Mouse (Mus musculus) lung, embryonic 14.5 days (tissue): Measurements from ENCODE around the gene Lrrc74a. TPM values are rescaled to one million over a fixed set of nuclear protein-coding genes. Genes with fewer than 3 reads are reported as not detected.
A peak's percentile ranks its signal among the peaks of the same experiment; 100 is the strongest.

Experiments used
- ATAC-seq: fragments of 200-750 bp; cut with Nextera tagmentation; 2 replicates; pipeline ENCODE4 v1.8.0; 2017; ENCODE audit warnings: mild to moderate bottlenecking, moderate TSS enrichment, moderate library complexity; ENCODE audit not compliant: insufficient read depth
- DNase-seq: peaks from one replicate; pipeline ENCODE4 v3.0.0-alpha.2; 2015
- H3K27ac ChIP-seq: fragments of 300-500 bp; sonication (generic); 2 replicates; pipeline ENCODE4 v1.5.1; 2014; ENCODE audit warnings: low read depth, mild to moderate bottlenecking, moderate library complexity
- H3K27me3 ChIP-seq: fragments of 300-500 bp; sonication (generic); 2 replicates; pipeline ENCODE4 v1.6.1; 2014; ENCODE audit warnings: low read length, control low read depth; ENCODE audit not compliant: insufficient read depth
- H3K36me3 ChIP-seq: fragments of 300-500 bp; sonication (generic); 2 replicates; pipeline ENCODE4 v1.6.1; 2014; ENCODE audit warnings: control low read depth; ENCODE audit not compliant: insufficient read depth
- H3K4me1 ChIP-seq: fragments of 300-500 bp; sonication (generic); 2 replicates; pipeline ENCODE4 v1.6.1; 2014; ENCODE audit warnings: antibody characterized with exemption, control low read depth; ENCODE audit not compliant: insufficient read depth
- H3K4me2 ChIP-seq: fragments of 300-500 bp; sonication (generic); 2 replicates; pipeline ENCODE4 v1.6.1; 2014; ENCODE audit warnings: mild to moderate bottlenecking
- H3K4me3 ChIP-seq: fragments of 300-500 bp; sonication (generic); 2 replicates; pipeline ENCODE4 v1.5.1; 2014; ENCODE audit warnings: low read depth, low read length
- H3K9ac ChIP-seq: fragments of 300-500 bp; sonication (generic); 2 replicates; pipeline ENCODE4 v1.6.1; 2014
- H3K9me3 ChIP-seq: fragments of 300-500 bp; sonication (generic); 2 replicates; pipeline ENCODE4 v1.6.1; 2016; ENCODE audit warnings: low read depth, low read length, control low read depth
- CTCF ChIP-seq: IDR thresholded peaks from 2 replicates; pipeline ENCODE4 v1.5.1; 2016; ENCODE audit warnings: antibody characterized with exemption, low read depth
- WGBS: fragments of 180-500 bp; shearing (Covaris S2); extraction: QIAGEN DNeasy Blood & Tissue Kit; methylation state at CpG from one replicate; pipeline ENCODE4 v1.1.7; 2014; 5-methylcytosine and 5-hydroxymethylcytosine counted together
- polyA plus RNA-seq: library from polyadenylated mRNA; unstranded; fragments of >200 nt; fragmentation: Nextera tagmentation; extraction: Ambion mirVana; gene quantifications from 2 replicates; pipeline ENCODE4 v1.2.1, GENCODE M21; 2014

Gene Lrrc74a
- polyA plus RNA-seq, 1 experiment from 2014 or later: not detected

DNA sequence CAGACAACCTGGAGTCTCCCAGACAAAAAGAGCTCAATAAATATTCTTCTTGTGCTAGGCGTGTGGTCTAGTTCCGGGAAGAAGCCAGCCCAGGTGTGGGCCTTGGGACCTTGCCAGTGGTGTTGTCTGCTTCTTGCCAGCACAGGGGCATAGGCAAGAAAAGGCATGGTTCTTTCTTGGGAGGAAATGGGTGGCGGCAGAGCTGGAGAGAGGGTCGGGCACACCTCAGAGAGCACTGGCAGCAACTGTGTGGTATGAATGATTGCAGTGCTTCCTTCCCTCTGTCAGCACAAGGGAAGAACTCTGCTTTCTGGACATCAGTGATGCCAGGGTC lies 73.6 kb downstream of the Lrrc74a start:
- WGBS: 33% methylated on average over 4 of the region's 4 CpGs
- no peak overlapping the region for H3K4me3 ChIP-seq
- H3K27me3 ChIP-seq: no peaks in the 10 kb centered on the region
- H3K4me2 ChIP-seq: no peak overlapping the region
- peaks cover 51% of the 10 kb centered on the region for H3K4me1 ChIP-seq
- no peaks in the 10 kb centered on the region for H3K9me3 ChIP-seq
- no peaks in the 10 kb centered on the region for H3K36me3 ChIP-seq
- ATAC-seq (no peak), DNase-seq (no peak)
- H3K9ac ChIP-seq: no peak overlapping the region
- peak overlapping the region; percentile 44; the same call in 1 of the 2 replicates for H3K27ac ChIP-seq
- TF ChIP-seq CTCF: no peak

DNA sequence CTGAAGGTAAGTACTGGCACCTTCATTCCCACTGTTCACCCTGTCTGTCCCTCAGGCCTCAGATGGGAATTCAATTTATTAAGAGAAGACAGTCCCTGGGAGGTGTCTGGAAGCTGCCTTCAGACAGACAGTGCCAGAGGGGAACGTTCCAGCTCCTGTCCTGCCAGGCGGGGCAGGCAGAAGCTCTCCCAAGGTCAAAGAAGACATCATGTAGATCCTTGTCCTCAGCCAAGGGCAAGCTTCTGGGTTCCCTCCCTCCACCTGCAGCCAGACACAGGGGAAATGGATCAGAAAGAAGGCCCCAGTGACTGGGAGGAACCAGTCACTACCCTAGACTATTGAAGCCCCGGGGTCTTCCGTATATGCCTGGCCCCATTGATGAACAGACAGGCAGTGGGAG lies 74.7 kb downstream of the Lrrc74a start:
- Histone ChIP-seq H3K9me3 (no peaks in the 10 kb centered on the region), H3K27me3 (no peaks in the 10 kb centered on the region), H3K4me3 (no peak overlapping the region), H3K27ac (no peak overlapping the region), H3K9ac (no peak overlapping the region), H3K36me3 (no peaks in the 10 kb centered on the region), H3K4me1 (peaks cover 40% of the 10 kb centered on the region), H3K4me2 (no peak overlapping the region)
- WGBS: 90% methylated on average over 4 of the region's 4 CpGs
- no peak for ATAC-seq
- DNase-seq: no peak
- TF ChIP-seq CTCF: no peak

GRCm38 (mm10) chr12:86810040-86810439 lies 75.9 kb downstream of the Lrrc74a start:
- peaks cover 29% of the 10 kb centered on the region for H3K4me1 ChIP-seq
- no peak for ATAC-seq
- H3K27ac ChIP-seq: peak overlapping the region; percentile 92; the same call in 1 of the 2 replicates

GRCm38 (mm10) chr12:86810725-86811444 lies 76.7 kb downstream of the Lrrc74a start:
- no peaks in the 10 kb centered on the region for H3K36me3 ChIP-seq
- no peak overlapping the region for H3K9ac ChIP-seq
- peaks cover 28% of the 10 kb centered on the region for H3K4me1 ChIP-seq
- WGBS: 22% methylated on average over 11 of the region's 11 CpGs
- no peaks in the 10 kb centered on the region for H3K27me3 ChIP-seq
- no peak overlapping the region for H3K4me2 ChIP-seq
- ATAC-seq: peak; percentile 50
- H3K9me3 ChIP-seq: no peaks in the 10 kb centered on the region
- DNase-seq: peak; percentile 80
- peak overlapping the region; percentile 92 for H3K27ac ChIP-seq
- no peak overlapping the region for H3K4me3 ChIP-seq
- TF ChIP-seq CTCF: no peak

More at GRCm38 (mm10) chr12:86810040-86810439, 75.9 kb downstream of the Lrrc74a start:
- no peaks in the 10 kb centered on the region for H3K9me3 ChIP-seq
- 76% methylated on average over 1 of the region's 1 CpGs for WGBS
- no peaks in the 10 kb centered on the region for H3K36me3 ChIP-seq
- no peak overlapping the region for H3K4me3 ChIP-seq
- no peak overlapping the region for H3K9ac ChIP-seq
- no peak for DNase-seq
- no peak for TF ChIP-seq CTCF
- no peaks in the 10 kb centered on the region for H3K27me3 ChIP-seq
- H3K4me2 ChIP-seq: no peak overlapping the region

GRCm38 (mm10) chr12:86812782-86813181 lies 78.6 kb downstream of the Lrrc74a start:
- WGBS: 79% methylated on average over 3 of the region's 3 CpGs
- H3K27ac ChIP-seq: no peak overlapping the region

More at GRCm38 (mm10) chr12:86812782-86813181, 78.6 kb downstream of the Lrrc74a start:
- Histone ChIP-seq H3K9me3 (no peaks in the 10 kb centered on the region), H3K4me3 (no peak overlapping the region), H3K9ac (no peak overlapping the region), H3K27me3 (no peaks in the 10 kb centered on the region), H3K4me2 (no peak overlapping the region), H3K4me1 (peaks cover 31% of the 10 kb centered on the region), H3K36me3 (no peaks in the 10 kb centered on the region)
- DNase-seq (no peak), ATAC-seq (no peak)
- no peak for TF ChIP-seq CTCF

Other genes starting within 250 kb of the Lrrc74a start
- 12.7 and 14.2 TPM in 2 replicates for gene Vash1, start 55.7 kb upstream of the Lrrc74a start, polyA plus RNA-seq
- 14.3 and 15.1 TPM in 2 replicates for gene Angel1, start 7.9 kb upstream of the Lrrc74a start, polyA plus RNA-seq
- 44.6 and 44.8 TPM in 2 replicates for gene Irf2bpl, start 150.4 kb downstream of the Lrrc74a start, polyA plus RNA-seq
- gene Cipc, start 212.7 kb downstream of the Lrrc74a start, polyA plus RNA-seq: 22.4 and 24.3 TPM in 2 replicates